Mouse (Mus musculus): Measurements from ENCODE around the gene Nkiras2.

Gene Nkiras2

DNA sequence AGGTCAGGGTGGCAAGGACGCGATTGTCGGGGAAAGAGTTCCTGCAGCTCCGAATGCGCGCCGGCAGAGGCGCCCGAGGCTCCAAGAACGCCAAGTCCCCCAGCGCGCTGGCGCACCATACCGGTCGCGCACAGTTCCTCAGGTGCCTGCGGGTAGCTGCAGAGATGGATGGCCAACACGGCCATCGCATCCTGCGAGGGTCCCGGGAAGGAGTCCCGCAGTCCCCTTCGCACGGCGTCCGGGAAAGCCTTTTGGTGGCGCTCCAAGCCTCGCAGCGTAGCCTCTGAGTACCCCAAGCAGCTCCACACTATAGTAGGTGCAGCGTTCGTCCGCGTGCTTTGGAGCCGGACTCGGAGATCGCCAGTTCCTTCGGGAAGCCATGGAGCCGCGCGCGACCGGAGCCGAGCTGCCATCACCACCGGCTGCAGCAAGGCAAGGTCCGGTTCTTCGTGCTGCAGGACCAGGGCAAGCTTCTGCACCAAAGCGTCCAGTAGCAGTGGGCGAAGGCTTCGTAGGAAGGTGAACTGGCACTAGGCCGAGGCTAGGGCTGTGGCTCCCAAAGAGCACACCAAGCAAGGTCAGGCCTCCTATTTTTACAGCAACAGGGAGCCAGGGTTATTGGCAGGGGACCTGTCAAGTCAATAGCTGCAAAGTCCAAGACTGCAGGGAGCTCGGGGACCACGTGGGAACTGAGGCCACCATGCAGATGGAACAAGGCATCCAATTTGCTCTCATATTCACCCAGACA, 21.3 kb downstream of the Nkiras2 start:
- DNase-seq: peak; percentile 77

DNA sequence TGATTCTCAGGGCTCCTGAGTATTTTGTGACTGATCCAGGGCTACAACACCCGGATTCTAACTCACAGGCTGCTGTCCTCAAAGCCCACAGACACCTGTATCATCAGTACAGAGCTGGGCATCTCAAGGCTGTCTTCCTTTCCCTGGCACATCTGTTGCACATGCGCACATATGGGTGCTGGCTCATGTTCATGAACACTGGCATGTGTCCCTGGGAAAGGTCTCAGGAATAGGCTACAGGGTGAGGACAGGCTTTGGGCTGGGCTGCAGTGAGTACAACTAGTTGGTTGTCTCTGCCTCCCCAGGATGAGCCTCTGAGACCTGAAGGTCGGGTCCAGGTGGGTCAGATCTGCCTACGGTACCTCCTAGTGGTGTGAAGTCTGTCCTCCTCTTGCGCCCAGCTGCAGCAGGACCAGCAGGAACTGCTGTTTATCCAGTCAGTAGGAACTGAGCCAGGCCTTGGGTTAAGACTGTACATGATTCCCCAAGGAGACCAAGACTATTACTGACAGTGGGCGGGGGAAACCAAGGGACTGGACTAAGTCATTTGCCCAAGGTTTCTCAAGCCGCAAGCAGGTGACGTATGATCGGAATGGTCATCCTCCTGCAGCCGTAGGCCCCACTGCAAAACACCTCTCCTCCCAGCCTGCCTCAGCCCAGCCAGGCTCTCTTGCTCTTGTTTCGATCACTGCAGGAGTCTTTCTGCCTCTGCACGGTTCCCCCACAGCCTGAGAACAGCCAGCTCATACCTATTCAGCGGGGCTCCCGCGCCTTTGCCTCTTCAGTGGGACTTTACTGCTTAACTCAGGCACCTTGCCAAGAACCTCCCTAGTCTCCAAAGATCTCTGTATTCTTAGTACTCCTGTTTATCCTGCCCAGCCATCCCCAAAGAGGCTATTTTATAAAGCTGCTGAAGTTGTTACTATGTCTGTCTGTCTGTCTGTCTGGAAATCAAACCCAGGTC, 24.9 kb downstream of the Nkiras2 start:
- no peak for DNase-seq

DNA sequence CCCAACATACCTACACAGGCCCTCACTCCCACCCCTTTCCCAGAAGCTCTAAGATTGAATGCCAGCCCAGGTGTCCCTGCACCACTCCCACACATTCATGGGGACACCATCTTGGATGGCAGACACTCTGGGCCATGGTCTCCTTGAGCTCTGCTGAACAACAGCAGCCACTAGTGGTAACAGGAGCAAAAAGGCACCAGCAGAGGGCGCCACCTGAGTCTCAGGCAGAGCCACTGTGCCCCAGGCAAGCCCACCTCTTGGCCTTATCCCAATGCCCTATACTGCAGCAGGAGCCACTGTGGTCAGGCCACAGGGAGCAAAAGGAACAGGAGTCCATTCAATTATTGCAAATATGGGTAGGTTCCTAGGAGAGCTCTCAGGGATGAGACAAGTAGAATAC, 27.2 kb downstream of the Nkiras2 start:
- peak; percentile 80 for DNase-seq

DNA sequence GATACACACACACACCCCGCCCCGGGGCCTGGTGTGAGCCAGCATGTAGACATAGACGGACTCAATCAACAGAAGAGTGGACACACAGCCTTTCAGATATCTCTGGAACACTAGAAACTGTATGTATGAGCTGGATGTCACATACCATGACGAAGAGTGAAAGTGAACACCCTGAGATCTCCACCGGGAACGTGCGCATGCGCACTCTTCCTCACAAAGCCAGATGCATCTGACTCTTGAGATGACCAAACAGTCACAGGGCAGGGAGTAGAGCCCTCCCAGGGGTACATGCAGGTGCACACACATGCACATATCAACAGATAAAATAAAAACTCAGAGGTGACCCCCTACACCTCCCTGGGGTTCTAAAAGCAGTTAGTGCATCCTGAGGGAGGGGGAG, 29.4 kb downstream of the Nkiras2 start:
- no peak for DNase-seq

DNA sequence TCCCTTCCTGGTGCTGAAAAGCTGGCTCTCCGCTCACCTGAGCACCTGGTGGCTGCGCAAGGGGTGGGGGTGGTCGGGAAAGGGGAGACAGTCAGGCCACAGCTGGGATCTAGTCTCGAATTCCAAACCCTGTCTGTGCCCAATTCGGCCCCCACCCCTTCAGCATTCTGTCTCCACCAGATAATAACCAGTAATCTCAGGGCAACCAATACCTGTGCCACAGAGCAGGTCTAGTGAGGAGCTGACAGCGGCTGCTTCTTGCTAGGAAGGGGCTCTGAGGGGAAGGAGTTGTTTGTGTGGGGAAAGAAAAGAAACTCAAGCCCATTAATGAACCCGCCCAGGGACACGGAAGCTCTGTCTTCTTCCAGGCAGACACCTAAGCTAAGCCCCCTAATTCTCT, 32.2 kb downstream of the Nkiras2 start:
- no peak for DNase-seq

DNA sequence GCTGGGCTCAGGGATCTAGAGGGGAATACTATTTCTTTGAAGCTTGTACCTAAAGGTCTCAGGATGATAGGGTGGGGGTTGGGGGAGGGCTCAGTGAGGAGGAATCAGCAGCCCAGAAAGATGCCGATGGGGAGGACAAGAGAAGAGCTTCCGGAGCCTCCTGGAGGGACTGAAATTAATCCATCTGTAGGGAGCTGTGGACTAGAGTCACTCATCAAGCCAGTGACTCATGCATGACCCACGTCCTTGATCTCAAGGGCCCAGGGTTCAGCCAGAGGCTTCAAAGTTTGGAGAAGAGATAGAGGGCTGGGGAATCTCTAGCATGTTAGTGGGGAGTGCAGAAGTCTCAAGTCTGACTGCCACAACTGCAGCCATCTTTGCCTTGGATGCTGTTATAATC, 32.7 kb downstream of the Nkiras2 start:
- DNase-seq: no peak

DNA sequence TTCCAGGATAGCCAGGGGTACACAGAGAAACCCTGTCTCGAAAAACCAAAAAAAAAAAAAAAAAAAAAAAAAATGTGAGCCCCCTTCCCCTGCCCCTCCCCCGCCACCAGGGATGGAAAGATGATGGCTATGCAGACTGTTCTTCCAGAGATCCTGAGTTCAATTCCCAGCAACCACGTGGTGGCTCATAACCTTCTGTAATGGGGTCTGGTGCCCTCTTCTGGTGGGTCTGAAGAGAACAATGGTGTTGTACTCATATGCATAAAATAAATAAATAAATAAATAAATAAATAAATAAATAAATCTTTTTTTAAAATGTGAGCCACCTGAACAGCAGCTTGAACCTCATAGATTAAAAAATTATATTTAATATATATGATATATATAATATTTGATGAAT, 36.5 kb downstream of the Nkiras2 start:
- peak; percentile 46 for DNase-seq

DNA sequence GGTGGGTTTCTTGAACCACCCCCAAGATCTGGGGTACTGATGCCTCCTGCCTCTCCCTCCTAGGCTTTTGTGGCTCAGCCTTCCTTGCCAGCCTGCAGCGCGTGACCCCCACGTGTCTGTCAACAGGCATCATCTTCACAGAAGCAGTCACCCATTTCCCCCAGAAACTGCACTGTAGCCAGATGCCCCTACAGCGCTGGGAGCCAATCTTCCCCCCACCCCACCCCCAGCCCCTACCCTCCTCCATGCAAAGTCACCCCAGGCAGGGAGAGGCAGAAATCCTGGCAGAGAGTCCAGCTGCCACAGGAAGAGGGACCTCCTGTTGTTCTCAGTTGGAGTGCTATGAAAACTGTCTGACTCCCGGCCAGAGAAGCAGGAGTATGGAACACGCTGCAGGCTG, 37.4 kb downstream of the Nkiras2 start:
- peak; percentile 97 for DNase-seq

DNA sequence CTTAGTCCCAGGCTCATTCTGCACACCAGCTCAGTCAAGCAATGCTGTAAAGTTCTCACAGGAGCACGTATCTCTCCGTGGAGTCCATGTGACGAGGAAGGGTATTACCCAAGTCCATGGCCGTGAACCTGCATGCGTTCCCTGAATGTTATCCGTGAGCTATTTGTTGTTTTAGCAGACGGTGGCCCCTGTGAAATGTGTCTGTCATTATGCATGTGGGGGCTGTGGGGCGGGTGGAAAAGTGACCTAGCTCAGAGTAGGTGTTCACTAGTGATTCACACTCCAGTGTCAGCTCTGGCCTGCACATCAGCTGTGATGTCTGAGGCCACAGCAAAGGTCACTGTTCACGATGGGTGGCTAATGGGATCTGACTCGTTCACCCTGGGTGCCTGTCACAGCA, 40.8 kb downstream of the Nkiras2 start:
- DNase-seq: peak; percentile 62

DNA sequence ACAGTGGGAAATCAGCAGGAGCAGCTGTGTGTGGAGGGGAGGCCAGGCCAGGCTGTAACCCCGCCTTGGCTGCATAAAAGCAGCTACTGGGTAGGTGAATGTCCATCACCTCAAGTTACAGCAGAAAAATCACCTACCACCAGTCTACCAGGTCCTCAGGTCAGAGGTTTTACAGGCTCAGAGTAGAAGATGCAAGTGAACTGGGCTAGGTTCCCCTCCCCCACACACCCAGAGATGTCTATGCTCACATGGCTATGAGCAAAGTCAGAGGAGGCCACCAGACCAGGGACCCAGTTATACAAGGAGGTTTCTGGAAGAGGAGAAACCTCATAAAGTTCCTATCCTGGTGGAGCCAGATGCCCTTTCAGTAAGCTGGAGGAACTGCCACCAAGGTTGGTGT, 52.0 kb downstream of the Nkiras2 start:
- no peak for DNase-seq

DNA sequence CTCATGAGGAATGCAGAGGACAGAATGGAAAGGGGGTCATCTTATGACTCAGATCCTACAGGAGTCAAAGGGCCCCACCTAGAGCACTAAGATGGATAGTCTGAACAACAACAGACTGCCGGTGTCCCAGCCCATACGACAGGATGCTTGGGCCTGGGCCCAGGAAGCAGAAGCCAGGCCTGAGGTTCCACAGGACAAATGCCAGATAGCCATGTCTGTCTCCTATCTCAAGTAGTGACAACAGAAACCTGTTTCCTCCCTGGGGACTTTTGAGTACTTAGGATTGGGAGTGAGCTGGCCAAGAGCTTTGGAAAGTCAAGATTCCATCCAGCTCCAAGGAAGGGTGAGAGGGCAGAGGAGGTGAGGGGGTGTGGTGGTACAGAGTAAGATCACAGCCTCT, 52.9 kb downstream of the Nkiras2 start:
- DNase-seq: no peak

DNA sequence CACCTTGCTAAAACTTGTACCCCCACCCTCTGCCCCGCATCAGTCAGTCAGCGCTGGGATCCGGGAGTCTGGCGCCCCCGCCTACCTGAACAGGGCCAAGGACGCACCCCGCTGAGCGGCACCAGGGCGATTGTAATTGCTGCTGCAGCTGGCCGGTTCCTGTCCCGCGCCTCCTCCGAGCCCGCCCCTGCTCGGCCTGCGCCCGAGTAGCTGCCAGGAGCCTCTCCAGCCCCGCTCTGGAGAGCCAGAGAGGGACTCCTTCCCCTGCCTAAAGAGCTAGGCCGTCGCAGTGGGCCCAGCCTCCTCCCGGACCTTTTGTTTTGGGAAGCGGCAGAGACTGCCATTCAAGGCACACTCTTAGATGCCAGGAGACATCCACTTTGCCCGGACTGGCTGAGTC, 54.1 kb downstream of the Nkiras2 start:
- DNase-seq: peak; percentile 46

All from retina, postnatal 1 day (tissue).